Mouse (Mus musculus) small intestine, adult 2 months (tissue): Measurements from ENCODE around the gene Sigmar1. TPM values are rescaled to one million over a fixed set of nuclear protein-coding genes. Genes with fewer than 3 reads are reported as not detected.

Source experiments
- H3K27ac ChIP-seq: fragments of 200-500 bp; 2 replicates; pipeline ENCODE4 v1.5.1; 2012; ENCODE audit warnings: low read depth, low read length, control low read depth, inconsistent platforms; ENCODE audit not compliant: insufficient read depth
- H3K27me3 ChIP-seq: fragments of 200-500 bp; 2 replicates; pipeline ENCODE4 v1.6.1; 2012; ENCODE audit warnings: mild to moderate bottlenecking, moderate library complexity, low read length, inconsistent platforms; ENCODE audit not compliant: control insufficient read depth, insufficient read depth
- H3K36me3 ChIP-seq: fragments of 200-500 bp; 2 replicates; pipeline ENCODE4 v1.6.1; 2012; ENCODE audit warnings: mild to moderate bottlenecking, low read length, control low read depth, inconsistent platforms; ENCODE audit not compliant: control insufficient read depth, insufficient read depth
- H3K4me1 ChIP-seq: fragments of 200-500 bp; 2 replicates; pipeline ENCODE4 v1.6.1; 2012; ENCODE audit warnings: low read length, inconsistent platforms, mixed read lengths; ENCODE audit not compliant: control insufficient read depth, insufficient read depth, insufficient read length
- H3K4me3 ChIP-seq: fragments of 200-500 bp; 2 replicates; pipeline ENCODE4 v1.5.1; 2012; ENCODE audit warnings: low read depth, mild to moderate bottlenecking, control low read depth, inconsistent platforms, low read length, moderate library complexity
- CTCF ChIP-seq: fragments of 200-500 bp; IDR thresholded peaks from 2 replicates; pipeline ENCODE4 v1.5.1; 2012; ENCODE audit warnings: low read depth, mild to moderate bottlenecking, control low read depth, inconsistent platforms, low read length, moderate library complexity, mixed read lengths; ENCODE audit not compliant: insufficient replicate concordance, insufficient read length; ENCODE audit errors: extremely low read depth
- POLR2A ChIP-seq: fragments of 200-500 bp; IDR thresholded peaks from 2 replicates; pipeline ENCODE4 v1.6.1; 2012; ENCODE audit warnings: low read depth, mild to moderate bottlenecking, control low read depth, inconsistent platforms, low read length, moderate library complexity
- WGBS: fragments of 180-500 bp; shearing (Covaris S2); methylation state at CpG from one replicate; pipeline ENCODE4 v1.1.7; 2018; 5-methylcytosine and 5-hydroxymethylcytosine counted together
- polyA plus RNA-seq: library from polyadenylated mRNA; depleted of rRNA; stranded (reverse); fragments of >200 nt; gene quantifications from 2 replicates; pipeline ENCODE4 v1.2.3, GENCODE M21; 2012

Gene Sigmar1
- polyA plus RNA-seq, 1 experiment, result 44.0 TPM

GRCm38 (mm10) chr4:41744131-41744530 is 11.8 kb downstream of the Sigmar1 start:
- no peak for TF ChIP-seq POLR2A
- TF ChIP-seq CTCF, result no peak
- Histone ChIP-seq H3K4me1 (peaks cover 8% of the 10 kb centered on the region), H3K4me3 (no peak overlapping the region), H3K27me3 (no peaks in the 10 kb centered on the region), H3K36me3 (no peaks in the 10 kb centered on the region), H3K27ac (no peak overlapping the region)
- WGBS, result 86% methylated on average over 2 of the region's 2 CpGs

GRCm38 (mm10) chr4:41741158-41741560 is 14.8 kb downstream of the Sigmar1 start:
- Histone ChIP-seq H3K36me3 (0 out of 2 replicates have a peak, but pooled peaks cover 3% of the 10 kb centered on the region), H3K4me3 (peak overlapping the region; percentile 72), H3K4me1 (peaks cover 11% of the 10 kb centered on the region), H3K27ac (peak overlapping the region; percentile 42), H3K27me3 (no peaks in the 10 kb centered on the region)
- peak; percentile 21; the same call in 1 of the 2 replicates for TF ChIP-seq CTCF
- peak; percentile 81 for TF ChIP-seq POLR2A
- under 1% methylated on average over 27 of the region's 27 CpGs for WGBS

DNA sequence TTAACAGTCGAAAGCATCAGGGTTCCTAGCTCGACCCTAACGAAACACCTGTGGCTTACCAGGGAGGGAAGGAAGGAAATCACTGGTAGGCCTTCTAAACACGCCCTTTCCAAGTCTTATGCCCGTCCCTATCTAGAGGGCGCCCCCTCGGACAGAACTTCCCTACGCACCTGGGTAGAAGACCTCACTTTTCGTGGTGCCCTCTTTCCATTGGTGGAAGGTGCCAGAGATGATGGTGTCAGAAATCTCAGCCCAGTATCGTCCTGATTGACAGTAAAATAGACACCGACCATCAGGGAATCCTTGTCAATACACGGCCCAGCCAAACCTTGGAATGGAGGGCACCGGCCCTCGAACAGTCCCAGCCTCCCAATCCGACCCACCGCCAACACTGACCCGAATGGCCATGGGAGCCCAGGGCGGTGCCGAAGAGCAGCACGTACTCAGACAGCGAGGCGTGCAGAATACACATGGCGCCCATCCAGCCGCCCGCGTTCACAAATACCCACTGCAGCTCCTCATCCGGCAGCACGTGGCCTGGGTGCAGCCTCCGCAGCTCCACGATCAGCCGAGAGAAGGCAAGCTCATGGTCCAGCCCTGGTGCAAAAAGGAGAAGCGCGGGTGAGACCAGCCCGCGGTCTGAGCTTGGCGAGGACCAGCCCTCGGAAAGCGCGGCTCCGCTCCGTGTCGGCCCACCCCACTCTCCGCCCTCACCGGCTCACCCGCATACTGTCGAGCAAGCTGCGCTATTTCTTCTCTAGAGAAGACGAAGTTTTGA is 15.4 kb downstream of the Sigmar1 start:
- peaks cover 11% of the 10 kb centered on the region for H3K4me1 ChIP-seq
- H3K27ac ChIP-seq, result peak overlapping the region; percentile 42
- H3K27me3 ChIP-seq, result no peaks in the 10 kb centered on the region
- peak overlapping the region; percentile 72 for H3K4me3 ChIP-seq
- 0 out of 2 replicates have a peak, but pooled peaks cover 3% of the 10 kb centered on the region for H3K36me3 ChIP-seq
- whole genome bisulfite sequencing, result under 1% methylated on average over 48 of the region's 48 CpGs
- TF ChIP-seq POLR2A (no peak), CTCF (no peak)

GRCm38 (mm10) chr4:41739260-41739659 is 16.7 kb downstream of the Sigmar1 start:
- TF ChIP-seq CTCF, result no peak
- TF ChIP-seq POLR2A, result no peak
- H3K36me3 ChIP-seq, result 0 out of 2 replicates have a peak, but pooled peaks cover 3% of the 10 kb centered on the region
- no peaks in the 10 kb centered on the region for H3K27me3 ChIP-seq
- no peak overlapping the region for H3K27ac ChIP-seq
- H3K4me1 ChIP-seq, result peaks cover 11% of the 10 kb centered on the region
- 91% methylated on average over 13 of the region's 13 CpGs for WGBS
- H3K4me3 ChIP-seq, result no peak overlapping the region

- WGBS, result 25% methylated on average over 1 of the region's 1 CpGs
- Histone ChIP-seq H3K27me3 (no peaks in the 10 kb centered on the region), H3K36me3 (0 out of 2 replicates have a peak, but pooled peaks cover 3% of the 10 kb centered on the region), H3K27ac (0 out of 2 replicates have a peak overlapping the region, but pooled peaks have one; percentile 18), H3K4me1 (peaks cover 11% of the 10 kb centered on the region), H3K4me3 (no peak overlapping the region)
- TF ChIP-seq POLR2A, result no peak
- no peak for TF ChIP-seq CTCF
Measured at GRCm38 (mm10) chr4:41738256-41738603, 17.7 kb downstream of the Sigmar1 start.

DNA sequence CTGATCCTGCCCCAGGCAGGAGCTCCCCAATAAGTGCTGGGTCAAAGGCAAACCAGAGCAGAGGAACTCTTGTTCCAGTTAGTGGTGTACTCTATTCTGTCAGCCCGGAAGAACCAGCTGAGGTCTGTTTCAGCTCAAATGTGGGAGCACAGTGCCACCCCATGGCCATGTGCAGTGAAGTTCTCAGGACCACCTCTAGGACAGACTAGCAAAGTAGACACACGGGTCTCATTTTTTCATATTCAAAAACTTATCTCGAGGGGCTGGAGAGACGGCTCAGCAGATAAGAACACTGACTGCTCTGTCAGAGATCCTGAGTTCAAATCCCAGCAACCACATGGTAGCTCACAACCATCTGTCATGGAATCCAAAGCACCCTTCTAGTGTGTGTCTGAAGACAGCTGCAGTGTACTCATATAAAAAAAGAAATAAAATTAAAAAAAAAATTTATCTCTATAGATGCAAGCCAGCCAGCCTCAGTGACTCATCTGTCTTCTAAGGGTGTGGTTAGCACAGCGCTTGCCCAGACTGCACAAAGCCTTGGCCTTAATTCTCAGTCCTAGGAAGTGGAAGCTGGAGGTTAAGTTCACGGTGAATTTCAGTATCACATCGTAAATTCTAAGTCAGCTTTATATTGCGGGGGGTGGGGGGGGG is 18.2 kb downstream of the Sigmar1 start:
- Histone ChIP-seq H3K4me1 (peaks cover 11% of the 10 kb centered on the region), H3K36me3 (0 out of 2 replicates have a peak, but pooled peaks cover 3% of the 10 kb centered on the region), H3K4me3 (no peak overlapping the region), H3K27ac (no peak overlapping the region), H3K27me3 (no peaks in the 10 kb centered on the region)
- TF ChIP-seq POLR2A, result no peak
- TF ChIP-seq CTCF, result peak; percentile 85; the same call in 1 of the 2 replicates
- 8% methylated on average over 8 of the region's 8 CpGs for WGBS
